Mouse (Mus musculus): ENCODE data around the gene Npas2. TPM values are rescaled to one million over a fixed set of nuclear protein-coding genes. Genes with fewer than 3 reads are reported as not detected.

Gene Npas2
- polyA plus RNA-seq, 1 experiment from 2014 or later: 1.6 TPM

- no peak for ATAC-seq
- Histone ChIP-seq H3K9ac (replicated peaks; ENCODE audit: low read depth, low read length) (no peak overlapping the region), H3K36me3 (ENCODE audit: control insufficient read depth, insufficient read depth) (no peaks in the 10 kb centered on the region; the same call in 1 of the 2 replicates), H3K9me3 (ENCODE audit: control insufficient read depth, low read length) (no peaks in the 10 kb centered on the region), H3K4me1 (replicated peaks; ENCODE audit: control insufficient read depth, insufficient read depth, low read length) (no peaks in the 10 kb centered on the region), H3K27me3 (replicated peaks; ENCODE audit: control insufficient read depth, insufficient read depth, low read length) (no peaks in the 10 kb centered on the region), H3K4me3 (replicated peaks; ENCODE audit: low read length) (no peak overlapping the region), H3K27ac (ENCODE audit: low read length) (no peak overlapping the region), H3K4me2 (ENCODE audit: low read length) (no peak overlapping the region)
- 80% methylated on average over 4 of the region's 4 CpGs for WGBS
These were observed 202.8 kb downstream of the Npas2 start for GRCm38 (mm10) chr1:39396347-39396746.

DNA sequence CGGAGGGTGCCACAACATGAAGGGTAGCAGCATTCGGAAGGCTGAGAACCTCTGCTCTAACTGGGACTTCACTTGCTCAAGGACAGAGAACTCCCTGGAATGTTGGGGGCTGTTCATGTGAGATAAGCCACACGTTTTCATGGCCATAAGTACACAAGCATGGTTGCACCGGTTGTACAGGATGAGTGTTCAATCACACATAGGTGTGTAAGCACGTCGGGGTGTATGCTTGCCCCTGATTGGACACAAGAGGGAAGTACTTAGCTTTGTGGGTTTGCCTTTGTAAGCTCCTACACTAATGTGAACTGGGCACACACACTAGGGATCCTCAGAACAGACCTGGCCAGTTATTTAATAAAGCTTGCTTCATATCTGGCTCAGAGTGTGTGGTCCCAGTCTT lies 204.8 kb downstream of the Npas2 start:
- H3K36me3 ChIP-seq (ENCODE audit: control insufficient read depth, insufficient read depth): no peaks in the 10 kb centered on the region; the same call in 1 of the 2 replicates
- no peaks in the 10 kb centered on the region for H3K4me1 ChIP-seq (replicated peaks; ENCODE audit: control insufficient read depth, insufficient read depth, low read length)
- no peaks in the 10 kb centered on the region for H3K9me3 ChIP-seq (ENCODE audit: control insufficient read depth, low read length)
- ATAC-seq: no peak
- WGBS: 90% methylated on average over 6 of the region's 6 CpGs
- H3K27me3 ChIP-seq (replicated peaks; ENCODE audit: control insufficient read depth, insufficient read depth, low read length): no peaks in the 10 kb centered on the region
- no peak overlapping the region for H3K4me2 ChIP-seq (ENCODE audit: low read length)
- no peak overlapping the region for H3K27ac ChIP-seq (ENCODE audit: low read length)
- H3K9ac ChIP-seq (replicated peaks; ENCODE audit: low read depth, low read length): no peak overlapping the region
- H3K4me3 ChIP-seq (replicated peaks; ENCODE audit: low read length): no peak overlapping the region

DNA sequence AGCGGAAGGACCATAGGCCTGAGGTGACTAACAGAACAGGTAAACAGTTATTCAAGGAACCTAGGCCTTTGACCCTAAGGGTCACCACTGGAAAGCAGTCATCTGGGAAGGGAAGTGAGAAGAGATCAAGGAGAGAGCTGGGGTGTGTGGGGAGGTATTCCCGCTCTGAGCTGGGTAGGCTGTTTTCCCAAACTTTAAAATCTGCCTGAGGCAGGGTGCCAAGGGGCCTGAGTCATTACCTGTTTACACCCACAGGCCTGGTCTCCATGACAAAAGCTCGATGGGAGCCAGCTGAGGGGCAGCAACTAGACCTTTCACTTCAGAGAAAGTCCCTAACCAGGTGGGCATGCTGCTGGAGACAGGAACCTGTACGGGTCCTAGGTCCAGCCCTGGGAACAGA lies 205.7 kb downstream of the Npas2 start:
- no peaks in the 10 kb centered on the region for H3K27me3 ChIP-seq (replicated peaks; ENCODE audit: control insufficient read depth, insufficient read depth, low read length)
- no peak overlapping the region for H3K27ac ChIP-seq (ENCODE audit: low read length)
- H3K4me3 ChIP-seq (replicated peaks; ENCODE audit: low read length): no peak overlapping the region
- no peaks in the 10 kb centered on the region for H3K9me3 ChIP-seq (ENCODE audit: control insufficient read depth, low read length)
- 89% methylated on average over 4 of the region's 4 CpGs for WGBS
- no peaks in the 10 kb centered on the region for H3K4me1 ChIP-seq (replicated peaks; ENCODE audit: control insufficient read depth, insufficient read depth, low read length)
- no peak overlapping the region for H3K4me2 ChIP-seq (ENCODE audit: low read length)
- H3K9ac ChIP-seq (replicated peaks; ENCODE audit: low read depth, low read length): no peak overlapping the region
- no peaks in the 10 kb centered on the region; the same call in 1 of the 2 replicates for H3K36me3 ChIP-seq (ENCODE audit: control insufficient read depth, insufficient read depth)
- no peak for ATAC-seq

- H3K4me2 ChIP-seq (ENCODE audit: low read length): no peak overlapping the region
- no peak overlapping the region for H3K4me3 ChIP-seq (replicated peaks; ENCODE audit: low read length)
- H3K36me3 ChIP-seq (ENCODE audit: control insufficient read depth, insufficient read depth): no peaks in the 10 kb centered on the region; the same call in 1 of the 2 replicates
- H3K27me3 ChIP-seq (replicated peaks; ENCODE audit: control insufficient read depth, insufficient read depth, low read length): no peaks in the 10 kb centered on the region
- H3K9me3 ChIP-seq (ENCODE audit: control insufficient read depth, low read length): no peaks in the 10 kb centered on the region
- 96% methylated on average over 3 of the region's 3 CpGs for WGBS
- no peak for ATAC-seq
- no peak overlapping the region for H3K27ac ChIP-seq (ENCODE audit: low read length)
- no peak overlapping the region for H3K9ac ChIP-seq (replicated peaks; ENCODE audit: low read depth, low read length)
- H3K4me1 ChIP-seq (replicated peaks; ENCODE audit: control insufficient read depth, insufficient read depth, low read length): no peaks in the 10 kb centered on the region
These were observed 206.6 kb downstream of the Npas2 start for GRCm38 (mm10) chr1:39400173-39400572.

DNA sequence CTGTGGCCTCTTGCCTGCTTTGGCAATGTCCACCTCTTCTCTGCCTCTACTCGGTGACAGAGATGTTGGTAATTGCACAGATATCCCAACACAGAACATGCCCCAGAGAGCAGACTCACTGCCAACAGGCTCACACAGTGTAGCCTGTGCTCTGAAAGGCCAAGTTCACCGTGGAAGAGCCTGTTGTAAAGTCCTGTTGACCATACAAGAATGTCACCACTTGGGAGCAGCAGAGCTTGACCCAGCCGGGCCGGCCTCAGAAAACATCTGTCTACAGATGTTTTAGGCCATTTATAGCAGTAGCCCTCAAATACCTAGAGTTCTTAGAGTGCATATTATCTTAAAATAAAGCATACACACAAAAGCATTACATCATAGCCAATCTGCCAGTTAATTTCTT lies 213.6 kb downstream of the Npas2 start:
- Histone ChIP-seq H3K27ac (ENCODE audit: low read length) (no peak overlapping the region), H3K9ac (replicated peaks; ENCODE audit: low read depth, low read length) (no peak overlapping the region), H3K9me3 (ENCODE audit: control insufficient read depth, low read length) (no peaks in the 10 kb centered on the region), H3K36me3 (ENCODE audit: control insufficient read depth, insufficient read depth) (no peaks in the 10 kb centered on the region), H3K4me3 (replicated peaks; ENCODE audit: low read length) (no peak overlapping the region), H3K4me1 (replicated peaks; ENCODE audit: control insufficient read depth, insufficient read depth, low read length) (no peaks in the 10 kb centered on the region), H3K27me3 (replicated peaks; ENCODE audit: control insufficient read depth, insufficient read depth, low read length) (no peaks in the 10 kb centered on the region), H3K4me2 (ENCODE audit: low read length) (no peak overlapping the region)
- 81% methylated on average over 4 of the region's 4 CpGs for WGBS
- ATAC-seq: no peak

GRCm38 (mm10) chr1:39408123-39408522 lies 214.6 kb downstream of the Npas2 start:
- H3K9me3 ChIP-seq (ENCODE audit: control insufficient read depth, low read length): no peaks in the 10 kb centered on the region
- H3K4me3 ChIP-seq (replicated peaks; ENCODE audit: low read length): no peak overlapping the region
- H3K27me3 ChIP-seq (replicated peaks; ENCODE audit: control insufficient read depth, insufficient read depth, low read length): no peaks in the 10 kb centered on the region
- WGBS: 92% methylated on average over 6 of the region's 6 CpGs
- no peak overlapping the region for H3K27ac ChIP-seq (ENCODE audit: low read length)
- no peak for ATAC-seq
- no peaks in the 10 kb centered on the region for H3K36me3 ChIP-seq (ENCODE audit: control insufficient read depth, insufficient read depth)
- no peak overlapping the region for H3K4me2 ChIP-seq (ENCODE audit: low read length)
- H3K4me1 ChIP-seq (replicated peaks; ENCODE audit: control insufficient read depth, insufficient read depth, low read length): no peaks in the 10 kb centered on the region
- no peak overlapping the region for H3K9ac ChIP-seq (replicated peaks; ENCODE audit: low read depth, low read length)

DNA sequence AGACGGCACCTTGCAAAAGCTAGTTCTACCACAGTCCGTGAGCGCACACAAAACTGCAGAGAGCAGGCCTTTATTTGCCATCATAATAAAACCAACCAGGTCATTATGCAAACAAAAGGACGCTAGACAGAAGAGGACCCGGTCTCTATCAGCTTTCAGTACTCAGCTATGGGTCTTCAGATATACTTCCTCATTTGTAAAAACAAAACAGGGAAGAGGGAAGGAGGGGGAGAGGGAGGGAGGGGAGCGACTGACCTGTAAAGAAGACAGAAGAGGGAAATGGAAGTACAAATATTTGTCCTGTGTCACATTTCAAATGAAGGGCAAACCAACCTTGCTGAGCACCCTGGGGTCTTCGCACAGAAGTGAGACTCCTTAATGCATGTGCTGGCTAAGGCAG lies 215.1 kb downstream of the Npas2 start:
- Histone ChIP-seq H3K9ac (replicated peaks; ENCODE audit: low read depth, low read length) (no peak overlapping the region), H3K4me1 (replicated peaks; ENCODE audit: control insufficient read depth, insufficient read depth, low read length) (no peaks in the 10 kb centered on the region), H3K4me2 (ENCODE audit: low read length) (no peak overlapping the region), H3K9me3 (ENCODE audit: control insufficient read depth, low read length) (no peaks in the 10 kb centered on the region), H3K27ac (ENCODE audit: low read length) (no peak overlapping the region), H3K4me3 (replicated peaks; ENCODE audit: low read length) (no peak overlapping the region), H3K36me3 (ENCODE audit: control insufficient read depth, insufficient read depth) (no peaks in the 10 kb centered on the region), H3K27me3 (replicated peaks; ENCODE audit: control insufficient read depth, insufficient read depth, low read length) (no peaks in the 10 kb centered on the region)
- WGBS: 68% methylated on average over 7 of the region's 7 CpGs
- no peak for ATAC-seq

DNA sequence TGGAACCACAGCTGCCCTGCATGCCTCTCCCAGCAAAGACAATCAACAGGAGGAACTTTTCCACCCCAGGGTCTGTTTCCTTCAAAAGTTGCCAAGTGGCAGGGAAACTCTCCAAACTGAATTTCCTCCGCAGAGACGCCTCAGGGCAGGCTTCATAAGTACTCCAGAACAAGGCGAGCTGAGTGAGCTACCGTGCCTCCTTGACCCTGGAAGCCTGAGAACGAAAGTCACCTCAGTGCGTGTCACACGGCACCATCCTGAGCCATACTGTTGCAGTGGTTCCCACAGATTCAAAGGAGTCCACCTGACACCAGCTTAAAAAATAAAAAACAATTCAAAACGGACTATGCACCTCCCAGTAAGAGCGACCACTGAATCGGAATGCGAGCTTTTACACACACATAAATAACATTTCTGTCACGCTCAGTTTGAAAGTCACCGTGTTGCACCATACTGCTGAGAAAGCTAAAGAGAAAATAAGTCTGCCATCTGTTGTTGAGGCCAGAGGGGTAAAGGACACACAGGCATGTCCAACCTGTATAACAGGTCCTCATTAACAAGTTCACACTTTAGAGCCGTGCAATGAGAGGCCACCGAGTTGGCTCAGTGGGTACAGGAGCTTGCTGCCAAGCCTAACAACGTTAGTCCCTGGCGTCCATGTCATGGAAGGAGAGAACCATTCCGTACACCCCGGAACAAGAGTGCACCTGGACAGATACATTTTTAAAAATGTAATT lies 216.7 kb downstream of the Npas2 start:
- H3K4me1 ChIP-seq (replicated peaks; ENCODE audit: control insufficient read depth, insufficient read depth, low read length): no peaks in the 10 kb centered on the region
- H3K9ac ChIP-seq (replicated peaks; ENCODE audit: low read depth, low read length): no peak overlapping the region
- H3K9me3 ChIP-seq (ENCODE audit: control insufficient read depth, low read length): no peaks in the 10 kb centered on the region
- H3K36me3 ChIP-seq (ENCODE audit: control insufficient read depth, insufficient read depth): no peaks in the 10 kb centered on the region
- no peak overlapping the region for H3K4me3 ChIP-seq (replicated peaks; ENCODE audit: low read length)
- WGBS: 71% methylated on average over 19 of the region's 19 CpGs
- H3K4me2 ChIP-seq (ENCODE audit: low read length): no peak overlapping the region
- no peak overlapping the region for H3K27ac ChIP-seq (ENCODE audit: low read length)
- H3K27me3 ChIP-seq (replicated peaks; ENCODE audit: control insufficient read depth, insufficient read depth, low read length): no peaks in the 10 kb centered on the region
- ATAC-seq: no peak

All from forebrain, embryonic 16.5 days (tissue).